Mouse (Mus musculus) hindbrain, embryonic 14.5 days (tissue): ENCODE results near the gene Colq. TPM values are rescaled to one million over a fixed set of nuclear protein-coding genes. Genes with fewer than 3 reads are reported as not detected.

Source experiments
- ATAC-seq: fragments of 200-750 bp; cut with Nextera tagmentation; 2 replicates; pipeline ENCODE4 v1.8.0; 2017; ENCODE audit warnings: moderate number of reproducible peaks, mild to moderate bottlenecking, moderate TSS enrichment, moderate library complexity; ENCODE audit not compliant: low FRiP score
- DNase-seq: peaks from one replicate; pipeline ENCODE4 v3.0.0-alpha.2; 2015; ENCODE audit warnings: low spot score
- H3K27ac ChIP-seq: fragments of 300-500 bp; sonication (generic); 2 replicates; pipeline ENCODE4 v1.5.1; 2014; ENCODE audit warnings: mild to moderate bottlenecking, moderate library complexity
- H3K27me3 ChIP-seq: fragments of 300-500 bp; sonication (generic); 2 replicates; pipeline ENCODE4 v1.6.1; 2014; ENCODE audit warnings: mild to moderate bottlenecking, low read length, mixed read lengths; ENCODE audit not compliant: control insufficient read depth, insufficient read depth
- H3K36me3 ChIP-seq: fragments of 300-500 bp; sonication (generic); replicated peaks from 2 replicates; pipeline ENCODE4 v1.6.1; 2014; ENCODE audit not compliant: control insufficient read depth, insufficient read depth
- H3K4me1 ChIP-seq: fragments of 300-500 bp; sonication (generic); replicated peaks from 2 replicates; pipeline ENCODE4 v1.6.1; 2014; ENCODE audit warnings: antibody characterized with exemption, low read length, mixed read lengths; ENCODE audit not compliant: control insufficient read depth, insufficient read depth
- H3K4me2 ChIP-seq: fragments of 300-500 bp; sonication (generic); replicated peaks from 2 replicates; pipeline ENCODE4 v1.6.1; 2014; ENCODE audit warnings: mild to moderate bottlenecking, moderate library complexity
- H3K4me3 ChIP-seq: fragments of 300-500 bp; sonication (generic); replicated peaks from 2 replicates; pipeline ENCODE4 v1.5.1; 2014; ENCODE audit warnings: mild to moderate bottlenecking, low read length
- H3K9ac ChIP-seq: fragments of 300-500 bp; sonication (generic); 2 replicates; pipeline ENCODE4 v1.6.1; 2014
- H3K9me3 ChIP-seq: fragments of 300-500 bp; sonication (generic); 2 replicates; pipeline ENCODE4 v1.6.1; 2016; ENCODE audit warnings: low read length; ENCODE audit not compliant: control insufficient read depth
- WGBS: fragments of 180-500 bp; shearing (Covaris S2); extraction: QIAGEN DNeasy Blood & Tissue Kit; methylation state at CpG from one replicate; pipeline ENCODE4 v1.1.7; 2014; 5-methylcytosine and 5-hydroxymethylcytosine counted together
- polyA plus RNA-seq: library from polyadenylated mRNA; unstranded; fragments of >200 nt; fragmentation: Nextera tagmentation; extraction: Ambion mirVana; gene quantifications from 2 replicates; pipeline ENCODE4 v1.2.1, GENCODE M21; 2014

Colq gene
- polyA plus RNA-seq, 1 experiment from 2014 or later = 0.24 TPM

DNA sequence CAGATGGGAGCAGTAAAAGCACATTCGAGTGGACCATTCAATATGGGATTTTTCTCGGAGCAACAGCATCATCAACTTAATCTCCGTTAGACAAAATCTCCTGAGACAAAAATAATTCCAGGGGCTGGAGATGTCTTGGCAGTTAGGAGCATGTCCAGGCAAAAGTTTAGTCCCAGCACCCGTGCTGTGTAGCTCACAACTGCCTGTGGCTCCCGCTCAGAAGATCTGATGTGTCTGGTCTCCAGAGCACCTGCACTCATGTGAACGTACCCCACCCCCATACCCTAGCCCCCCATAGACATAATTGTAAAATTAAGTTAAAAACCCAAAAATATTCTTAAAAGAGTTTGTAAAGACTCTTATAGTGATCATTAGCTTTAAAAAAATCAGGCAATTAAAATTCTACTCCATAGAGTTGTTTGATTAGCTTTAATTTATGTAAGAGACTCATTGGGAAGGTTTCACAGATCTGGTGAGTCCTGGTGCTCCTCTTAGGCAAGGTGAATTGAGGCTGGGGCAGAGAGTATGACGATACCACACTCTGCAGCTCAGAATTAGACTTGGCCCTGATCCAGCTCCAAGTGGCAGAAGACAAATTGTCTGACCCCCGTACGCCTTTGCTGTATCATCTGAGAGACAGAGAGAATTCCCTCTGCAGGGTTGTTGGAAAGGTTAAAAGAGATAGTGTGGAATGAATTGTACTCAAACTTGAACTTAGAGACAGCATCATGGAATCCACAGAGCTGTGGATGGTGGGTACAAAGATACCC lies 13.0 kb downstream of the Colq start:
- H3K36me3 ChIP-seq = no peaks in the 10 kb centered on the region
- no peaks in the 10 kb centered on the region for H3K9me3 ChIP-seq
- DNase-seq = no peak
- H3K27me3 ChIP-seq = no peaks in the 10 kb centered on the region
- no peak for ATAC-seq
- no peak overlapping the region for H3K4me3 ChIP-seq
- H3K4me1 ChIP-seq = no peaks in the 10 kb centered on the region
- no peak overlapping the region for H3K9ac ChIP-seq
- H3K4me2 ChIP-seq = no peak overlapping the region
- WGBS = 63% methylated on average over 9 of the region's 9 CpGs
- H3K27ac ChIP-seq = no peak overlapping the region

DNA sequence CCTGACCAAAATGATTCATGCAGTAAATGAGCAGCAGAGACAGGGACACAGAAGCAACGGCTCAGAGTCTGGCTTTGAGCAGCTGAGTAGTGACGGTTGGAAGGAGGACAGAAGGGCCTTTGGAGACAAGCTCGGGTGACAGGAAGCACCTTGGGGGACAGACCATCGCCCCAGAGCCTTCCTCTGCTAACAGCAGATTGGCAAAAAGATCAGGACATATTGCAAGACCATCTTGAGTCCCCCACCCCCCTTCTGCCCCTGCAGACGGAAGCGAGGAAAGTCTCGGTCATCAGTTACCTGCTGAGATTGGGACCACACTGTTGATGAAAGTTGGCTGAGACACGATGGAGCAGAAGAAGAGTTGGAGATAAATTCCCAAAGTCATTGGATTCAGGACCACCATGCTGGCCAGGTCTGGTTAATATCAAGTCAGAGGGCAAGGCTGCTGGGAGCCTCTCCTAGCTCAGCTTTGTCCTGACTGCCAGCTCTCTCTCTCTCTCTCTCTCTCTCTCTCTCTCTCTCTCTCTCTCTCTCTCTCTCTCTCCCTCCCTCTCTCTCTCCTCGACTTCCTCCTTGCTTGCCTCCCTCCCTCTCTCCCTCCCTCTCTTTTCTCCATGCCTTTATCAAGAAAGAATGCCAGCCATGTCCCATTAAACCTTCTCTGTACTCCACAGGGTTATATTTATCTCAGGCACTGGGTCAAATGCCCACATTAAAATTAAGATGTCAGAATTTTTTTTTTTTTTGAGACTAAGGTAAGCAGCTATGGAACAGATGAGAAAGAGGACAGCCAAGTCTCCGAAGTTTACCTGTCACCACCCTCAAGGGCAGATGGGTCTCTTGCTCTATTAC lies 14.1 kb downstream of the Colq start:
- Histone ChIP-seq H3K9me3 (no peaks in the 10 kb centered on the region), H3K4me1 (no peaks in the 10 kb centered on the region), H3K27ac (no peak overlapping the region), H3K27me3 (no peaks in the 10 kb centered on the region), H3K4me3 (no peak overlapping the region), H3K9ac (no peak overlapping the region), H3K36me3 (no peaks in the 10 kb centered on the region), H3K4me2 (no peak overlapping the region)
- DNase-seq = no peak
- no peak for ATAC-seq
- WGBS = 72% methylated on average over 10 of the region's 10 CpGs

DNA sequence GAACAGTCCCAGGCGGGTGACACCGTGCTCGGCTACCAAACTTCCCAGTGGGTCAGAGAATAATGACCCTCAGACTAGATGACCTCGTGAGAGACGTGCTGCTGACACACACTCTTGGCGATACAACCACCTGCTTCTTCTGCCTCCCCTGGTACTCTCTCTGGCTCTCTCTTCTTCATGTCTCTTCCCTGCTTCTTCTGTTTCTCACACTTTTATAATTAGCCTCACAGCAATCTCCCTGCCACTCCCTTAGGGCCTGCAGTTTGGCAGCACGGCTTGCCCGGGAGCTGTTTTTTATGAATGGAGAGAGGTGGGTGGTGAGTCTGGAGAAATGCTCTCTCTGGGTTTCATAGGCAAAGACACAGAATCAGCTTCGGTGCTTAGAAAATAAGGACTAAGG lies 15.3 kb downstream of the Colq start:
- Histone ChIP-seq H3K9me3 (no peaks in the 10 kb centered on the region), H3K27ac (no peak overlapping the region), H3K4me2 (no peak overlapping the region), H3K36me3 (no peaks in the 10 kb centered on the region), H3K4me1 (no peaks in the 10 kb centered on the region), H3K27me3 (no peaks in the 10 kb centered on the region), H3K9ac (no peak overlapping the region), H3K4me3 (no peak overlapping the region)
- ATAC-seq = no peak
- 81% methylated on average over 9 of the region's 9 CpGs for WGBS
- DNase-seq = no peak

DNA sequence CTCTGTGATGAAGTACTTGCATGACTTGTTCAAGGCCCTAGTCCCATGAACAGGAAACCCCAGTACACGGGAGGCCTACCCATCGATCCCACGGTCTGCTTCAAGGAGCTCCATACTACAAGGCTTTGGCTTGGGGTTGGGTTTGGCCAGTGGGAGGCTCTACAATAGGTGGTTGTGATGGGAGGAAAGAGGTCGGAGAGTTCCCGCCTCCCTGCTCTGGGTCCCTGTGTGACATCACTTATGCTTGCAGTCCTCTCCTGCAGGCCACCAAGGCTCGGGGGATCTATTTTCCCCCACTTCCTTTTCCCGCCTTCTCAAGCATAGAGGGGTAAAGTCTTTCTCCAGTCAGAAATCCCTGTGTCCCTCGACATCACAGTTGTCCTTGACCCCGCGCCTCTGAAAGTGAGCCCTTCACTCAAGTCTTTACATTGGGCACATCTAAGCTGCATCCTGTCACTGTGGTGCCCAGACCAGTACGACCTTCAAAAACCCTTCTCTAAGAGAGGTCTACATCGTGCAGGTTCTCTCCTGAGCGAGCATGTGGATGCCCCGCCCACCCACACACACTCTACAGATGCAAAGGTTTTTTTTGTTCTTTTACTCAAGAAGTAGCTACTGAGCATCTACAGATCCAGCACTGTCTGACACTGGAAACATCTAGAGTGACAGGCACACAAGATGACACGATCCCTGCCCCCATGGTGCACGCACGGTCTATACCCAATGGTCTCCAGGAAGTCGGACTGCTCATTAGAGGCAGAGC lies 16.1 kb downstream of the Colq start:
- Histone ChIP-seq H3K4me3 (no peak overlapping the region), H3K36me3 (no peaks in the 10 kb centered on the region), H3K9ac (no peak overlapping the region), H3K4me1 (no peaks in the 10 kb centered on the region), H3K27me3 (no peaks in the 10 kb centered on the region), H3K4me2 (no peak overlapping the region), H3K9me3 (no peaks in the 10 kb centered on the region), H3K27ac (no peak overlapping the region)
- ATAC-seq = no peak
- 91% methylated on average over 18 of the region's 18 CpGs for WGBS
- DNase-seq = no peak

DNA sequence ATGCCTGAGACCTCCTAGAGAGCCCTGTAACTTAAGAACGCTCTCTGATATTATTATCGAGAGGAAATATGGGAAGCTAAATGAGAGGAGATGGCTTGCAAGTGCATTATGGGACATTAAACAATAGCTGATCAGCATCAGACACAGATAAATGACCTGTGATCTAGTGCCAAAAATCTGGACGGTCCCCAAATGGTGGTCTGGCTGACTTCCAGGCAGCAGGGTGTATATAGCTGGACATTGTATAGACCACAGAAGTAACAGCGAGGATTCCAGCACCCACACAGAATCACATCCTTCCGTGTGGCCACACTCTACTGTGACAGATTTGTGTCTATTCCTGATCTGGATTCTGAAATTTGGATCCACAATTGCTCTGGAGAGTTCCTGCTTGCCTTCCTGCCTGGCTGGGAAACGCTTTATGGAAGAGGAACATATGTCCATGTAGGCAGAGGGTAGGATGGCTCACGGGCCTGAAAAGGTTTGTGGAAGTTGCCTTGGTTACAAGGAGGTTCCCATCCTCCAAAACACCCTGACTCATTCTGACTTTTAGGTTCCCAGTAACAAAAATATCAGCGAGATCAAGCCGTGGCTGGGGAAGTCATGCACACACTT lies 18.5 kb downstream of the Colq start:
- ATAC-seq (no peak), DNase-seq (no peak)
- Histone ChIP-seq H3K36me3 (no peaks in the 10 kb centered on the region), H3K27ac (no peak overlapping the region), H3K9me3 (no peaks in the 10 kb centered on the region), H3K4me2 (no peak overlapping the region), H3K27me3 (no peaks in the 10 kb centered on the region), H3K4me1 (no peaks in the 10 kb centered on the region), H3K9ac (no peak overlapping the region), H3K4me3 (no peak overlapping the region)
- 81% methylated on average over 9 of the region's 9 CpGs for WGBS

DNA sequence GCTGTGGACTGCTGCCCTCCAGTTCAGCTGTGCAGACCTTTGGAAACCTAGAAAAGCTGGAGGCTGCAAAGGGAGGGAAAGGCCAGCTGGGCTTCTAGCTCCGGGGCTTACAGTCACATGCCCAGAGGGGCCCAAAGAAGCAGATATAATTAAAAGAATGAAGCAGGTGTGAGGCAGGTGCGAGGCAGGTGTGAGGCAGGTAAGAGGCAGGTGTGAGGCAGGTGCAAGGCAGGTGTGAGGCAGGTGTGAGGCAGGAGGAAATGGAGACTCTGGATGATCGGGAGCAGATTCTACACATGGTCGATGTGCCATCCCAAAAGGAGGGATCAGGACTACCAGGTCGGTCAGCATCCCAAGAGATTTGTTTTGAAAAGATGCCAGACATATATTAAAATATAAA lies 19.7 kb downstream of the Colq start:
- Histone ChIP-seq H3K9ac (no peak overlapping the region), H3K9me3 (no peaks in the 10 kb centered on the region), H3K36me3 (no peaks in the 10 kb centered on the region), H3K4me2 (no peak overlapping the region), H3K4me1 (no peaks in the 10 kb centered on the region), H3K27me3 (no peaks in the 10 kb centered on the region), H3K27ac (no peak overlapping the region), H3K4me3 (no peak overlapping the region)
- WGBS = 86% methylated on average over 5 of the region's 5 CpGs
- DNase-seq = no peak
- no peak for ATAC-seq

DNA sequence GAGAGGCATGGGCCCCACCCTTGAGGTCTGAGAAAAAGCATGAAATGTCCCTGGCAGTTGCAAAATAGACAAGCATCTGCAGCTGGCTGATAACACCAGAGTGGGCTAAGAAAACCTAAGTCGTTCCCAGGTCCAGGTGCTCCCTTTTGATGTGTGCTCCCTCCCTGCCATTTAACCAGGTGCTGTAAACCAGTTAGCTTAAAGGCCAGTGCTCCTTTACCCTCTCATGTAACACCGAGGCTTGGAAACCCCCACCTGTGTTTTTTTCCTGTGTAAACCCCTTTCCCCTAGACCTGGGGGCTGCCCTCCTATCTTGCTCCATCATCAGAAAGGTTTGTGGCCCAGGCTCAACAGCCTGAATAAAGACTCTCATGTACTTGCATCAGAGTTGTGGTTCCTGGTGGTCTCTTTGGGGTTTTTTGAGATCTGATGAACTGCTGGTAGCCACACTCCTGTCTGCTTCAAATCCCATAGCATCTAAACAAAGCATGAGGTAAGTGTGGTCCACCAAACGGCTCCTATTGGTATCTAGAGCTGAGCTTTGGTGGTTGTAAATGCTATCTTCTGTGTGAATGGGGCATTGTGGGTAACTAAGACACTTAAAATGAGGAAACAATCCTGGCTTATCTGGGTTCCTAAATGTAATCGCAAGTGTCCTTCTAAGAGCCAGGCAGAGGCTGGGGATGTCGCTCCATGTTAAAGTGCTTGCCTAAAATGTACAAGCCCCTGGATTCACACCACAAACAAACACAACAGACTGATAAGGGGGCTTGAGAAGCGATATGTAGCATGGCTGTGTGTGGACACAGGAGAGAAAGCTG lies 20.8 kb downstream of the Colq start:
- H3K27me3 ChIP-seq = no peaks in the 10 kb centered on the region
- no peak overlapping the region for H3K27ac ChIP-seq
- H3K9ac ChIP-seq = no peak overlapping the region
- H3K4me1 ChIP-seq = no peaks in the 10 kb centered on the region
- no peaks in the 10 kb centered on the region for H3K9me3 ChIP-seq
- H3K4me2 ChIP-seq = no peak overlapping the region
- H3K4me3 ChIP-seq = no peak overlapping the region
- H3K36me3 ChIP-seq = no peaks in the 10 kb centered on the region
- ATAC-seq (no peak), DNase-seq (no peak)
- 90% methylated on average over 6 of the region's 6 CpGs for WGBS

DNA sequence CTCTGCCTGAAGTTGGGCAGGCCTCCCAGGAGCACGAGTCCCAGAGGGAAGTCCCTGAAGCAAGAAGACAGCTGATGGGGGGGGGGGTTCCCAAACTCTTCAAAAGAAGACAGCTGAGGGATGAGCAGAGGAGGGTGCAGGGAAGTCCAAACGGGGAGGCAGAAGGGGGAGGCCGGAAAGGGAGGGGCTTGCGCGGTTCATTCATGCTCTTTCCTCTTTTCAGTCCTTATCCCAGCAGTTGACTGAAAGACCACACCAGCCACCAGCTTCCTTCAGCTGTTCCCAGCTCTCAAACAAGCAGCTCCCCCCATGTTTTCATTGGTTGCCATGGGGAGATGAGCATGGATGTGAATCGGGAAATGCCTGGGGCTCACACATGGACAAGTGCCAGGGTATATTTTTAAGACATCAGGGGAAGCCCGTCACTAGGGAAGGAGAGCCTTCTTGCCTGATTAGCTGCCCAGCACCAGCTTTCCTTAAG lies 22.0 kb downstream of the Colq start:
- Histone ChIP-seq H3K27me3 (no peaks in the 10 kb centered on the region), H3K4me2 (no peak overlapping the region), H3K4me3 (no peak overlapping the region), H3K27ac (no peak overlapping the region), H3K9ac (no peak overlapping the region), H3K4me1 (0 out of 2 replicates have a peak, but pooled peaks cover 3% of the 10 kb centered on the region), H3K9me3 (no peaks in the 10 kb centered on the region), H3K36me3 (no peaks in the 10 kb centered on the region)
- no peak for ATAC-seq
- WGBS = 45% methylated on average over 7 of the region's 7 CpGs
- peak; percentile 64 for DNase-seq
